Mouse (Mus musculus) forebrain, embryonic 12.5 days (tissue): ENCODE data around the gene Ift88. TPM values are rescaled to one million over a fixed set of nuclear protein-coding genes. Genes with fewer than 3 reads are reported as not detected.

Experiments used
- ATAC-seq: fragments of 200-750 bp; cut with Nextera tagmentation; 2 replicates; pipeline ENCODE4 v1.8.0; 2017; ENCODE audit warnings: moderate TSS enrichment; ENCODE audit not compliant: low FRiP score
- H3K27ac ChIP-seq: fragments of 300-500 bp; sonication (generic); 2 replicates; pipeline ENCODE4 v1.5.1; 2016; ENCODE audit warnings: mild to moderate bottlenecking
- H3K27me3 ChIP-seq: fragments of 300-500 bp; sonication (generic); 2 replicates; pipeline ENCODE4 v1.6.1; 2016; ENCODE audit warnings: mild to moderate bottlenecking
- H3K36me3 ChIP-seq: fragments of 300-500 bp; sonication (generic); replicated peaks from 2 replicates; pipeline ENCODE4 v1.6.1; 2016; ENCODE audit warnings: mild to moderate bottlenecking
- H3K4me1 ChIP-seq: fragments of 300-500 bp; sonication (generic); 2 replicates; pipeline ENCODE4 v1.6.1; 2016
- H3K4me2 ChIP-seq: fragments of 300-500 bp; sonication (generic); 2 replicates; pipeline ENCODE4 v1.6.1; 2016; ENCODE audit warnings: mild to moderate bottlenecking, moderate library complexity
- H3K4me3 ChIP-seq: fragments of 300-500 bp; sonication (generic); replicated peaks from 2 replicates; pipeline ENCODE4 v1.5.1; 2016; ENCODE audit warnings: mild to moderate bottlenecking
- H3K9ac ChIP-seq: fragments of 300-500 bp; sonication (generic); 2 replicates; pipeline ENCODE4 v1.6.1; 2016; ENCODE audit warnings: mild to moderate bottlenecking
- H3K9me3 ChIP-seq: fragments of 300-500 bp; sonication (generic); 2 replicates; pipeline ENCODE4 v1.6.1; 2016
- WGBS: fragments of 180-500 bp; shearing (Covaris S2); methylation state at CpG from one replicate; pipeline ENCODE4 v1.1.7; 2016; 5-methylcytosine and 5-hydroxymethylcytosine counted together
- polyA plus RNA-seq: library from polyadenylated mRNA; unstranded; fragments of >200 nt; fragmentation: Nextera tagmentation; extraction: Ambion mirVana; gene quantifications from 2 replicates; pipeline ENCODE4 v1.2.1, GENCODE M21; 2016

Gene Ift88
- polyA plus RNA-seq, 1 experiment from 2014 or later, result 16.4 TPM

DNA sequence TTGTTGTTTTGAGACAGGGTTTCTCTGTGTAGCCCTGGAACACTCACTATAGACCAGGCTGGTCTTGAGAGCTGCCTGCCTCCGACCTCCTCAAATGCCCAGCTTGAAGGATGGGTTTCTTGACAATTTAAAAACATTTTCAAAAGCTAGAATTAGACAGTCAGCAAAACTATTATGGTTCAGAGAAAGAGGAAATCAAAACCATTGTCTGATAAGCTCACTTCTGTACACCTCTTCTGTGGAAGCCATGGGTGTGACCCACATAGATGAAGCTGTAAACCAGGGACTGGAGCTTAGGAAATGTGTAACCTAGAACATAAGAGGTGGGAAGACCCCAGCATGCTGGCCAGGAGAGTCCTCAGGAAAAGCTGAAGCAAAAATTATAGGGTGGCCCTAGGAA lies 133.1 kb downstream of the Ift88 start:
- Histone ChIP-seq H3K36me3 (0 out of 2 replicates have a peak, but pooled peaks cover 4% of the 10 kb centered on the region), H3K9me3 (no peaks in the 10 kb centered on the region), H3K9ac (no peak overlapping the region), H3K4me2 (no peak overlapping the region), H3K4me1 (no peaks in the 10 kb centered on the region; the same call in 1 of the 2 replicates), H3K27ac (no peak overlapping the region), H3K27me3 (no peaks in the 10 kb centered on the region), H3K4me3 (no peak overlapping the region)
- no peak for ATAC-seq
- WGBS, result 88% methylated on average over 1 of the region's 1 CpGs

DNA sequence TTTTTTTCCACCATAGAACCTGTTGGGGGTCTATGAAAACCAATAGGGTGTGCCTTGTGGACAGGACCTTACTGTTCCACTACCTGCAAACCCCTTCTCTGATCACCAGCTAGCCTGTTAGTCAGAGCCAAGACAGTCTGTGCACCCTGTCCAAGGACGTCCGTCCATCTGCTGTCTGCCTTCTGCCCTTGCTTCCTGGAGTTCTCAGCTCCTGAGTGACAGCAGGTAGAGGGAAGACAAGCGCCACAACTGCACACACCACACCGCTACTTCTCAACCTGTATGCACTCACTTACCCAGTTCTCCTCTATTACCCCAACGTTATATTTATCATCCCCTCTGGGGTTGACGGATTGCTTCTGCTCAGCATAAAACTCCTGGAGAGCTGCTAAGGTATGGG lies 141.8 kb downstream of the Ift88 start:
- ATAC-seq, result no peak
- 91% methylated on average over 6 of the region's 6 CpGs for WGBS
- Histone ChIP-seq H3K4me2 (no peak overlapping the region), H3K4me1 (peaks cover 2% of the 10 kb centered on the region; the same call in 1 of the 2 replicates), H3K9ac (no peak overlapping the region), H3K4me3 (no peak overlapping the region), H3K36me3 (no peaks in the 10 kb centered on the region), H3K27me3 (no peaks in the 10 kb centered on the region), H3K27ac (no peak overlapping the region), H3K9me3 (no peaks in the 10 kb centered on the region)

Other genes with a start within 250 kb of the Ift88 start
- gene Cryl1, start 25.5 kb upstream of the Ift88 start, polyA plus RNA-seq, result 6.5 and 8.8 TPM in 2 replicates
- gene Il17d, start 100.7 kb downstream of the Ift88 start, polyA plus RNA-seq, result 2.1 and 2.7 TPM in 2 replicates
- 71.6 and 77.7 TPM in 2 replicates for gene Eef1akmt1, start 147.6 kb downstream of the Ift88 start, polyA plus RNA-seq
- 26.3 and 26.8 TPM in 2 replicates for gene Xpo4, start 241.4 kb downstream of the Ift88 start, polyA plus RNA-seq